Comparison of ENCODE assay signal across 25 mouse cellular contexts in the genomic region with DNA sequence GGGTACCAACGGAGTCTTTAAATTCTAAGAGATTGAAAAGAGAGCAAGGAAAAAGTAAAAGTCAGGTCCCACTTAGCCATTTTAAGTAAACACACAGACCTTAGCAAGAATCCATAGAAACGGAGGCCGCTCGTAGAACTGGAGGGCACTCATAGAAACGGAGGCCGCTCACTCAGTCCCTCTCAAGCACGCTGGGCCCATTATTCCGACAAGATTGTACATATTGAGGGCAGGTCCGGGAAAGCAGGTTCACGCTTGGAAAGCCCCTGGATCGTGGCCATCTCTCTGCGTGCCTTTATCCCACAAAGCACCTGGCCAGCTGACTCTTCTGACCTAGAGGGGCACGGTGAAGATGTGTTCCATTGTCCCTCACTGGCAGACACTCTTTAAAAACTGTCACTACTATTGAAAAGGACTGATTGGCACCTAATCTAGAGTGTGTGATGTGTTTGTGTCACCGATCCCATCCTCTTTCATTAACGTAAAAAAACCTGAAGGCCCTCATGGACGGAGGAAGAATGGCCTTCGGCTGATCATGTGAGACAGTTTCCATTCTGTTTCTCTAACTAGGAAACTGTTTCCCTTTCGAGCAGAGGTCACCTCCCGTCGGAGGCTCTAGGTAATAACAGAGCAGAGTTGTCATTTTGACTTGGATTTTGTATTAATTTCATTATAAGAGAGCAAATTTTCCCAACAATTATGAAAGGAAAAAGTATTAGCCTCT. TPM values are rescaled to one million over a fixed set of nuclear protein-coding genes. Genes with fewer than 3 reads are reported as not detected.
A peak's percentile ranks its signal among the peaks of the same experiment; 100 is the strongest.
DNase-seq lines count a peak whose midpoint lies in the region; ATAC-seq and TF ChIP-seq lines count a peak whose summit lies in the region.
"Had no signal": no experiment of that assay in that cellular context is flagged by ENCODE, and none has a peak within 500 bp of the region (broad histone marks: within the 10 kb centered on the region; RNA-seq: fewer than 3 reads in every experiment).

No protein-coding gene starts in this region.

- peak overlapping the region; percentile 16; the same call in 1 of the 2 replicates for H3K4me2 ChIP-seq in CH12.LX (ENCODE audit: insufficient read depth, low read depth, poor library complexity, severe bottlenecking)
- H3K4me2 ChIP-seq in lung, postnatal 0 days (replicated peaks; ENCODE audit: low read depth, low read length), result no peak overlapping the region
- H3K4me2 ChIP-seq: embryonic facial prominence, embryonic 12.5 days; embryonic facial prominence, embryonic 15.5 days; heart, embryonic 13.5 days; hindbrain, embryonic 12.5 days; hindbrain, embryonic 15.5 days had no signal

- H3K9me3 ChIP-seq in CH12.LX (replicated peaks; ENCODE audit: low read length), result no peaks in the 10 kb centered on the region
- no peaks in the 10 kb centered on the region for H3K9me3 ChIP-seq in lung, postnatal 0 days (ENCODE audit: low read length)
- no peaks in the 10 kb centered on the region for H3K9me3 ChIP-seq in limb, embryonic 10.5 days (replicated peaks)
- H3K9me3 ChIP-seq: embryonic facial prominence, embryonic 12.5 days; embryonic facial prominence, embryonic 15.5 days; heart, embryonic 10.5 days; heart, embryonic 13.5 days; hindbrain, embryonic 12.5 days; hindbrain, embryonic 15.5 days had no signal

- peaks cover 6 to 11% of the 10 kb centered on the region in 2 experiments for H3K36me3 ChIP-seq in CH12.LX (replicated peaks in 1 of 2; ENCODE audit: control insufficient read depth in 1 of 2, insufficient read depth in 1 of 2, low read length in 1 of 2)
- no peaks in the 10 kb centered on the region for H3K36me3 ChIP-seq in lung, postnatal 0 days (ENCODE audit: insufficient read depth, low read length)
- peaks cover 6% of the 10 kb centered on the region for H3K36me3 ChIP-seq in limb, embryonic 10.5 days
- H3K36me3 ChIP-seq: embryonic facial prominence, embryonic 12.5 days; embryonic facial prominence, embryonic 15.5 days; heart, embryonic 10.5 days; heart, embryonic 13.5 days; hindbrain, embryonic 12.5 days; hindbrain, embryonic 15.5 days had no signal

- TF ChIP-seq CTCF in CH12.LX (conservative IDR thresholded peaks at IDR 0.05 in 1 of 2, IDR thresholded peaks at IDR 0.05 in 1 of 2; ENCODE audit: low read depth in 2 of 2, low read length in 2 of 2), result peak in 1 of 2 experiments; percentile 43; a peak in 2 of 4 replicates
- no peak for TF ChIP-seq CTCF in lung, postnatal 0 days (IDR thresholded peaks at IDR 0.05)

- intact Hi-C loops in heart, postnatal 36 days (cut with DNase I), result no loop called here

- H3K27ac ChIP-seq in CH12.LX (ENCODE audit: insufficient read depth, low read depth), result no peak overlapping the region
- no peak overlapping the region for H3K27ac ChIP-seq in lung, postnatal 0 days (ENCODE audit: low read length)
- H3K27ac ChIP-seq in limb, embryonic 10.5 days, result no peak overlapping the region
- H3K27ac ChIP-seq: embryonic facial prominence, embryonic 12.5 days; embryonic facial prominence, embryonic 15.5 days; gastrocnemius, adult 2 months; heart, adult 2 months; heart, embryonic 10.5 days; heart, embryonic 13.5 days; hindbrain, embryonic 12.5 days; hindbrain, embryonic 15.5 days had no signal

- peak; percentile 31 for TF ChIP-seq RAD21 in CH12.LX (IDR thresholded peaks at IDR 0.05; ENCODE audit: low read depth, low read length)

- no peak for TF ChIP-seq POLR2A in CH12.LX (IDR thresholded peaks at IDR 0.05; ENCODE audit: low read depth, low read length)

- H3K27me3 ChIP-seq in CH12.LX (replicated peaks), result no peaks in the 10 kb centered on the region
- 0 out of 2 replicates have a peak, but pooled peaks cover 4% of the 10 kb centered on the region for H3K27me3 ChIP-seq in lung, postnatal 0 days (replicated peaks; ENCODE audit: insufficient read depth, low read length)
- 0 out of 2 replicates have a peak, but pooled peaks cover 1% of the 10 kb centered on the region for H3K27me3 ChIP-seq in limb, embryonic 10.5 days (ENCODE audit: low read depth, poor library complexity, severe bottlenecking)
- H3K27me3 ChIP-seq: embryonic facial prominence, embryonic 12.5 days; embryonic facial prominence, embryonic 15.5 days; hindbrain, embryonic 12.5 days; hindbrain, embryonic 15.5 days had no signal

- peaks cover 7 to 30% of the 10 kb centered on the region in 2 experiments for H3K4me1 ChIP-seq in CH12.LX (ENCODE audit: control insufficient read depth in 1 of 2, insufficient read depth in 2 of 2)
- H3K4me1 ChIP-seq in lung, postnatal 0 days (ENCODE audit: insufficient read depth, low read depth, low read length), result no peaks in the 10 kb centered on the region
- peaks cover 29% of the 10 kb centered on the region for H3K4me1 ChIP-seq in limb, embryonic 10.5 days

- H3K9ac ChIP-seq in CH12.LX (ENCODE audit: insufficient read depth, low read depth), result no peak overlapping the region
- no peak overlapping the region for H3K9ac ChIP-seq in lung, postnatal 0 days (replicated peaks; ENCODE audit: low read depth)
- H3K9ac ChIP-seq: embryonic facial prominence, embryonic 12.5 days; embryonic facial prominence, embryonic 15.5 days; forebrain, postnatal 0 days; heart, embryonic 13.5 days; hindbrain, embryonic 12.5 days; hindbrain, embryonic 15.5 days had no signal

- in situ Hi-C loops in CH12.LX (cut with MboI; ENCODE audit: low pct_ligation_motif_present, low pct_unique_long_range_greater_than_20kb, low sequenced_read_pairs), result no loop called here

- dilution Hi-C loops in CH12.LX (cut with MboI; ENCODE audit: extremely low pct_ligation_motif_present, extremely low pct_unique_long_range_greater_than_20kb, low sequenced_read_pairs), result no loop called here

- no peak for ATAC-seq in lung, postnatal 0 days
- ATAC-seq: forebrain, embryonic 14.5 days; forebrain, postnatal 0 days had no signal

- TF ChIP-seq EP300 in CH12.LX (IDR thresholded peaks at IDR 0.05; ENCODE audit: low read length), result peak; percentile 57; the same call in 1 of the 2 replicates
- TF ChIP-seq EP300 in lung, postnatal 0 days (IDR thresholded peaks at IDR 0.05), result peak; percentile 20; the same call in 1 of the 2 replicates

- DNase-seq in heart, adult 11 months, result peak; percentile 69
- DNase-seq in heart, postnatal 36 days, result no peak
- DNase-seq in CH12.LX (ENCODE audit: extremely low read depth), result no peak
- peak; percentile 12 for DNase-seq in lung, postnatal 0 days (ENCODE audit: low spot score)
- DNase-seq in lung, postnatal 36 days, result peak; percentile 55
- DNase-seq in right cerebral cortex, adult 18-20 months, result no peak
- DNase-seq in limb, embryonic 10.5 days (ENCODE audit: low spot score), result no peak
- DNase-seq: adrenal gland, adult 8-10 months; adrenal gland, postnatal 25 days; B cell, adult 2 months; cerebellum, adult 11-12 months; cerebellum, adult 8-10 months; cerebellum, postnatal 25 days; forebrain, postnatal 0 days; gastrocnemius, adult 2 months; gastrocnemius, postnatal 25 days; heart, adult 2 months; heart, postnatal 14 days had no signal

- peaks cover 21% of the 10 kb centered on the region for H3K79me2 ChIP-seq in CH12.LX (replicated peaks; ENCODE audit: control insufficient read depth, extremely low read depth, insufficient read depth, poor library complexity, severe bottlenecking)

- no peak overlapping the region for H3K4me3 ChIP-seq in CH12.LX (replicated peaks in 1 of 3; ENCODE audit: low read depth in 2 of 3, low read length in 2 of 3, poor library complexity in 1 of 3)
- H3K4me3 ChIP-seq in lung, postnatal 0 days (ENCODE audit: low read depth, low read length), result no peak overlapping the region
- no peak overlapping the region for H3K4me3 ChIP-seq in limb, embryonic 10.5 days
- H3K4me3 ChIP-seq: embryonic facial prominence, embryonic 12.5 days; embryonic facial prominence, embryonic 15.5 days; gastrocnemius, adult 2 months; heart, adult 2 months; heart, embryonic 10.5 days; heart, embryonic 13.5 days; hindbrain, embryonic 12.5 days; hindbrain, embryonic 15.5 days had no signal

- 66% methylated on average over 20 of the region's 20 CpGs for WGBS in lung, postnatal 0 days
- 95% methylated on average over 20 of the region's 20 CpGs for WGBS in limb, embryonic 10.5 days

TF ChIP-seq in CH12.LX, 34 proteins besides CTCF, POLR2A, EP300 and RAD21:
- TF ChIP-seq BHLHE40 (IDR thresholded peaks at IDR 0.05; ENCODE audit: low read depth, low read length), result peak; percentile 62; the same call in 1 of the 2 replicates
- no peak for TF ChIP-seq MAX (IDR thresholded peaks at IDR 0.05; ENCODE audit: low read length)
- no peak for TF ChIP-seq UBTF (IDR thresholded peaks at IDR 0.05; ENCODE audit: low read depth, low read length)
- no peak for TF ChIP-seq JUN (IDR thresholded peaks at IDR 0.05; ENCODE audit: insufficient read depth, low read depth, low read length)
- no peak for TF ChIP-seq PAX5 (IDR thresholded peaks at IDR 0.05; ENCODE audit: low read length)
- TF ChIP-seq CHD1 (IDR thresholded peaks at IDR 0.05; ENCODE audit: low read depth, low read length), result no peak
- no peak for TF ChIP-seq JUND (conservative IDR thresholded peaks at IDR 0.05; ENCODE audit: low read depth, low read length)
- peak; percentile 21; the same call in 1 of the 2 replicates for TF ChIP-seq SMC3 (IDR thresholded peaks at IDR 0.05; ENCODE audit: low read depth, low read length)
- no peak for TF ChIP-seq ETS1 (conservative IDR thresholded peaks at IDR 0.05; ENCODE audit: low read depth, low read length)
- TF ChIP-seq KAT2A (IDR thresholded peaks at IDR 0.05; ENCODE audit: insufficient replicate concordance, low read length), result no peak
- TF ChIP-seq MAFK (IDR thresholded peaks at IDR 0.05; ENCODE audit: insufficient replicate concordance, low read length), result no peak
- TF ChIP-seq SIN3A (IDR thresholded peaks at IDR 0.05; ENCODE audit: low read length), result no peak
- TF ChIP-seq MXI1 (IDR thresholded peaks at IDR 0.05; ENCODE audit: low read depth, low read length), result no peak
TF ChIP-seq in CH12.LX: peak in this region for 2.

RNA-seq across cellular contexts. Expression of gene Scd1, which starts 2.8 kb away (rescaled TPM):
- total RNA-seq in heart, postnatal 36 days (2021), result 10 to 100 TPM; 25.8 to 78.5 TPM
- total RNA-seq in CH12.LX (2012; rRNA removed) (202 and 225 TPM in 2 replicates), CH12.LX (2014; rRNA removed) (240 and 314 TPM in 2 replicates)
- 203 and 244 TPM in 2 replicates for polyA plus RNA-seq in CH12.LX (2012; ENCODE audit: insufficient read length, low read depth)
- polyA plus RNA-seq in lung, postnatal 0 days (2015; fragmentation: Nextera tagmentation; extraction: Ambion mirVana), result 41.6 and 93.7 TPM in 2 replicates
- polyA plus RNA-seq in limb, embryonic 10.5 days (2016; fragmentation: Nextera tagmentation; extraction: Ambion mirVana), result 15.9 and 16.6 TPM in 2 replicates

Comparison
In these comparisons a context has a peak if more than half of its experiments do, and no peak if none do; other contexts are left out.
1. DNase-seq: peak in heart, adult 11 months (single experiment), lung, postnatal 0 days (single experiment) and lung, postnatal 36 days (single experiment); none in heart, postnatal 36 days (0 of 2), CH12.LX (single experiment), right cerebral cortex, adult 18-20 months (single experiment) and limb, embryonic 10.5 days (single experiment).